ENCODE assay signal across 9 mouse cellular contexts in the genomic region with DNA sequence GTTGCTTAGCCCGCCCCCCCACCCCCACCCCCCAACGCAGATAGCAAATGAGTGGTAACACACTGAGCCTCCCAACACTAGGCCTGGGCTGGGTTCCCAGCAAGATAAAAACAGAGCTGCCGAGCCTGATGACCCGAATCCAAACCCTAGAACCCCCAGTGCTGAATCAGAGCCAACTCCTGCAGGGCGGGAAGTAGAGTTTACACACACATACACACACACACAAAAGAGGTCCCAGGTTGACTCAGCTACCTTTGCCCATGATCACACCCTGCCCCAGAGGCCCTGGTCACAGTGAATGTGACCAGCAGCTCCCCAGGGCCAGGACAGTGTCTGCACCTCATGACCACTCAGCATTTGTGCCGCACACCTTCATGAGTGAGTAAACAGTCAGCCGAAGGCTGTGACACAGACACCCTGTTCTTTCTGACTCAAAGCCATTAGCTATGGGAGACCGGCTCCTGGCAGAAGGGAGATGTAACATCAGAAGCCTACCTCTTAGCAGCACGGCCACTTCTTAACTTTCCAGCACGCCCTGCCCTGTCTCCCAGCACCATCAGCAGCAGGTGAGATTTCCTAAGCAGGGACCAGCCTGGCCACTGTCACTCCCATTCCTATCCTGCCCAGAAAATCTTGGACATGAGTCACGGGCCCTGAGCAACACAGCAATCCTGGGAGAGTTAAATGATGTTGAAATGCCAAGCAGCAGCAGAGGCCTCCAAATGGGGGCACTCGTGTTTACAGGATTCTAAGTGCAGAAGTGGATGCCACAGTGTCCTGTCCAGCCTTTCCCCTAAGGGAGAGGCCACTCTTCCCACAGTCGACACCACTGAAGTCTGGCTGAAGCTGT. TPM values are rescaled to one million over a fixed set of nuclear protein-coding genes. Genes with fewer than 3 reads are reported as not detected.
DNase-seq lines count a peak whose midpoint lies in the region; ATAC-seq and TF ChIP-seq lines count a peak whose summit lies in the region.
"Had no signal": no experiment of that assay in that cellular context is flagged by ENCODE, and none has a peak within 500 bp of the region (broad histone marks: within the 10 kb centered on the region; RNA-seq: fewer than 3 reads in every experiment).

No protein-coding gene starts in this region.

- peaks cover 63% of the 10 kb centered on the region for H3K36me3 ChIP-seq in heart, embryonic 13.5 days
- peaks cover 8% of the 10 kb centered on the region; the same call in 1 of the 2 replicates for H3K36me3 ChIP-seq in heart, embryonic 11.5 days (ENCODE audit: control insufficient read depth, insufficient read depth, low read length)
- H3K36me3 ChIP-seq in lung, embryonic 16.5 days (ENCODE audit: control insufficient read depth, insufficient read depth, low read length), result peaks cover 26% of the 10 kb centered on the region
- H3K36me3 ChIP-seq in stomach, postnatal 0 days (ENCODE audit: control insufficient read depth, insufficient read depth, low read length), result peaks cover 5% of the 10 kb centered on the region; the same call in 1 of the 2 replicates

- no peak for TF ChIP-seq CTCF in lung, adult 2 months (IDR thresholded peaks at IDR 0.05; ENCODE audit: insufficient read depth, low read length)
- TF ChIP-seq CTCF in embryonic fibroblast, embryonic 13.5 days (IDR thresholded peaks at IDR 0.05; ENCODE audit: borderline replicate concordance, insufficient read depth, low read length), result no peak
- TF ChIP-seq CTCF in stomach, postnatal 0 days (IDR thresholded peaks at IDR 0.05; ENCODE audit: low read depth), result no peak

- peaks cover 49% of the 10 kb centered on the region for H3K4me1 ChIP-seq in heart, embryonic 13.5 days
- peaks cover 15% of the 10 kb centered on the region for H3K4me1 ChIP-seq in heart, embryonic 11.5 days (ENCODE audit: control insufficient read depth, insufficient read depth, low read length)
- peaks cover 15% of the 10 kb centered on the region for H3K4me1 ChIP-seq in lung, embryonic 16.5 days (replicated peaks; ENCODE audit: control insufficient read depth, insufficient read depth, low read length)
- H3K4me1 ChIP-seq in lung, adult 2 months (ENCODE audit: control insufficient read depth, insufficient read depth, low read length), result peaks cover 6% of the 10 kb centered on the region; the same call in 1 of the 2 replicates
- H3K4me1 ChIP-seq in embryonic fibroblast, embryonic 13.5 days (ENCODE audit: control insufficient read depth, insufficient read depth, low read length), result 0 out of 2 replicates have a peak, but pooled peaks cover 3% of the 10 kb centered on the region
- H3K4me1 ChIP-seq in stomach, postnatal 0 days (replicated peaks; ENCODE audit: control insufficient read depth, insufficient read depth), result peaks cover 6% of the 10 kb centered on the region

- no peak overlapping the region for H3K4me2 ChIP-seq in heart, embryonic 13.5 days
- H3K4me2 ChIP-seq in heart, embryonic 11.5 days, result no peak overlapping the region
- no peak overlapping the region for H3K4me2 ChIP-seq in lung, embryonic 16.5 days (ENCODE audit: low read depth, low read length)
- H3K4me2 ChIP-seq in stomach, postnatal 0 days (replicated peaks; ENCODE audit: low read depth), result no peak overlapping the region

- TF ChIP-seq EP300 in stomach, postnatal 0 days (optimal IDR thresholded peaks at IDR 0.05), result no peak

- H3K9ac ChIP-seq in heart, embryonic 13.5 days, result peak overlapping the region; percentile 56
- no peak overlapping the region for H3K9ac ChIP-seq in heart, embryonic 11.5 days (ENCODE audit: low read depth, low read length)
- peak overlapping the region; percentile 25; the same call in 1 of the 2 replicates for H3K9ac ChIP-seq in lung, embryonic 16.5 days (ENCODE audit: low read length)
- H3K9ac ChIP-seq in stomach, postnatal 0 days (ENCODE audit: low read length), result no peak overlapping the region; the same call in 1 of the 2 replicates

- 0 out of 2 replicates have a peak overlapping the region, but pooled peaks have one; percentile 2 for H3K4me3 ChIP-seq in heart, embryonic 13.5 days
- H3K4me3 ChIP-seq in heart, embryonic 11.5 days (ENCODE audit: low read depth, low read length), result no peak overlapping the region
- H3K4me3 ChIP-seq in lung, embryonic 16.5 days (ENCODE audit: low read length), result no peak overlapping the region
- H3K4me3 ChIP-seq in lung, adult 2 months (replicated peaks; ENCODE audit: extremely low read depth, low read depth, low read length), result no peak overlapping the region
- no peak overlapping the region for H3K4me3 ChIP-seq in embryonic fibroblast, embryonic 13.5 days (ENCODE audit: insufficient read depth, low read length)
- H3K4me3 ChIP-seq in stomach, postnatal 0 days (ENCODE audit: low read depth, low read length), result no peak overlapping the region

- H3K27me3 ChIP-seq in heart, embryonic 13.5 days (replicated peaks), result no peaks in the 10 kb centered on the region
- no peaks in the 10 kb centered on the region for H3K27me3 ChIP-seq in heart, embryonic 11.5 days (ENCODE audit: control insufficient read depth, insufficient read depth, low read length)
- H3K27me3 ChIP-seq in lung, embryonic 16.5 days (ENCODE audit: control insufficient read depth, insufficient read depth, low read depth, low read length), result no peaks in the 10 kb centered on the region
- H3K27me3 ChIP-seq in stomach, postnatal 0 days (ENCODE audit: control insufficient read depth, insufficient read depth, low read length), result no peaks in the 10 kb centered on the region

- peak overlapping the region; percentile 70 for H3K27ac ChIP-seq in heart, embryonic 13.5 days (replicated peaks)
- no peak overlapping the region for H3K27ac ChIP-seq in heart, embryonic 11.5 days (ENCODE audit: low read depth, low read length)
- no peak overlapping the region for H3K27ac ChIP-seq in lung, embryonic 16.5 days (ENCODE audit: low read length)
- H3K27ac ChIP-seq in embryonic fibroblast, embryonic 13.5 days (ENCODE audit: insufficient read depth, low read length), result no peak overlapping the region
- H3K27ac ChIP-seq in stomach, postnatal 0 days (replicated peaks), result peak overlapping the region; percentile 69

- no peaks in the 10 kb centered on the region for H3K9me3 ChIP-seq in heart, embryonic 13.5 days
- H3K9me3 ChIP-seq in heart, embryonic 11.5 days (replicated peaks; ENCODE audit: control insufficient read depth, low read length), result no peaks in the 10 kb centered on the region
- no peaks in the 10 kb centered on the region for H3K9me3 ChIP-seq in lung, embryonic 16.5 days (ENCODE audit: control insufficient read depth, low read length)
- no peaks in the 10 kb centered on the region for H3K9me3 ChIP-seq in stomach, postnatal 0 days (ENCODE audit: control insufficient read depth, low read length)
- H3K9me3 ChIP-seq: G1E had no signal

- 66% methylated on average over 13 of the region's 13 CpGs for WGBS in heart, embryonic 13.5 days
- 82% methylated on average over 13 of the region's 13 CpGs for WGBS in heart, embryonic 11.5 days (ENCODE audit: insufficient replicate concordance)
- WGBS in lung, embryonic 16.5 days, result 77% methylated on average over 13 of the region's 13 CpGs
- WGBS in lung, adult 2 months, result 67% methylated on average over 13 of the region's 13 CpGs
- 68% methylated on average over 13 of the region's 13 CpGs for WGBS in stomach, postnatal 0 days

- TF ChIP-seq POLR2A in lung, adult 2 months (IDR thresholded peaks at IDR 0.05; ENCODE audit: borderline replicate concordance, extremely low read depth, low read depth, low read length), result no peak
- 0 out of 2 replicates have a peak, but pooled peaks have one; percentile 5 for TF ChIP-seq POLR2A in embryonic fibroblast, embryonic 13.5 days (IDR thresholded peaks at IDR 0.05; ENCODE audit: low read depth, low read length)

- no peak for ATAC-seq in heart, embryonic 13.5 days (ENCODE audit: extremely low read depth, insufficient number of reproducible peaks, low FRiP score, low TSS enrichment)
- no peak for ATAC-seq in heart, embryonic 11.5 days (replicated peaks; ENCODE audit: insufficient number of reproducible peaks, low FRiP score, low TSS enrichment)
- ATAC-seq in lung, embryonic 16.5 days (ENCODE audit: low read depth), result no peak
- peak; percentile 80 for ATAC-seq in stomach, postnatal 0 days (ENCODE audit: low FRiP score, low TSS enrichment)
- ATAC-seq: forebrain, embryonic 14.5 days had no signal

- no peak for DNase-seq in lung, adult 2 months
- peak; percentile 79 for DNase-seq in stomach, postnatal 0 days (ENCODE audit: low spot score)
- DNase-seq in urinary bladder, postnatal 36 days (ENCODE audit: low spot score in 2 of 2), result no peak

RNA-seq across cellular contexts. Expression of gene Med25, which starts 4.0 kb away (rescaled TPM):
- 72.6 and 73.1 TPM in 2 replicates for polyA plus RNA-seq in heart, embryonic 13.5 days (2015; fragmentation: Nextera tagmentation; extraction: Ambion mirVana)
- polyA plus RNA-seq in heart, embryonic 11.5 days (2014; fragmentation: Nextera tagmentation; extraction: Ambion mirVana), result 47.3 and 51.9 TPM in 2 replicates
- polyA plus RNA-seq in lung, embryonic 16.5 days (2015; fragmentation: Nextera tagmentation; extraction: Ambion mirVana), result 97.3 and 102 TPM in 2 replicates
- polyA plus RNA-seq in lung, adult 2 months (2012; rRNA removed), result 133 and 233 TPM in 2 replicates
- polyA plus RNA-seq in embryonic fibroblast, embryonic 13.5 days (2011; ENCODE audit: insufficient read length, low read depth, missing spikeins), result 33.4 and 42.8 TPM in 2 replicates
- polyA plus RNA-seq in stomach, postnatal 0 days (2015; fragmentation: Nextera tagmentation; extraction: Ambion mirVana), result 64.4 and 75.3 TPM in 2 replicates

RNA-seq across cellular contexts. Expression of gene Fuz, which starts 7.4 kb away (rescaled TPM):
- 13.6 and 14.6 TPM in 2 replicates for polyA plus RNA-seq in heart, embryonic 13.5 days (2015; fragmentation: Nextera tagmentation; extraction: Ambion mirVana)
- polyA plus RNA-seq in heart, embryonic 11.5 days (2014; fragmentation: Nextera tagmentation; extraction: Ambion mirVana), result 12.2 and 12.8 TPM in 2 replicates
- polyA plus RNA-seq in lung, embryonic 16.5 days (2015; fragmentation: Nextera tagmentation; extraction: Ambion mirVana), result 22.4 and 24.3 TPM in 2 replicates
- polyA plus RNA-seq in lung, adult 2 months (2012; rRNA removed), result 77.8 and 82.1 TPM in 2 replicates
- polyA plus RNA-seq in embryonic fibroblast, embryonic 13.5 days (2011; ENCODE audit: insufficient read length, low read depth, missing spikeins), result 11.1 and 11.5 TPM in 2 replicates
- polyA plus RNA-seq in stomach, postnatal 0 days (2015; fragmentation: Nextera tagmentation; extraction: Ambion mirVana), result 13.1 and 15.6 TPM in 2 replicates

RNA-seq across cellular contexts. Expression of gene Ptov1, which starts 18.9 kb away (rescaled TPM):
- polyA plus RNA-seq in heart, embryonic 13.5 days (2015; fragmentation: Nextera tagmentation; extraction: Ambion mirVana), result 256 and 266 TPM in 2 replicates
- polyA plus RNA-seq in heart, embryonic 11.5 days (2014; fragmentation: Nextera tagmentation; extraction: Ambion mirVana), result 205 and 218 TPM in 2 replicates
- 302 and 307 TPM in 2 replicates for polyA plus RNA-seq in lung, embryonic 16.5 days (2015; fragmentation: Nextera tagmentation; extraction: Ambion mirVana)
- polyA plus RNA-seq in lung, adult 2 months (2012; rRNA removed), result 274 and 280 TPM in 2 replicates
- 144 and 160 TPM in 2 replicates for polyA plus RNA-seq in embryonic fibroblast, embryonic 13.5 days (2011; ENCODE audit: insufficient read length, low read depth, missing spikeins)
- 159 and 179 TPM in 2 replicates for polyA plus RNA-seq in stomach, postnatal 0 days (2015; fragmentation: Nextera tagmentation; extraction: Ambion mirVana)

RNA-seq across cellular contexts. Expression of gene Pnkp, which starts 31.5 kb away (rescaled TPM):
- 24.0 and 24.3 TPM in 2 replicates for polyA plus RNA-seq in heart, embryonic 13.5 days (2015; fragmentation: Nextera tagmentation; extraction: Ambion mirVana)
- 18.9 and 19.2 TPM in 2 replicates for polyA plus RNA-seq in heart, embryonic 11.5 days (2014; fragmentation: Nextera tagmentation; extraction: Ambion mirVana)
- 38.0 and 39.0 TPM in 2 replicates for polyA plus RNA-seq in lung, embryonic 16.5 days (2015; fragmentation: Nextera tagmentation; extraction: Ambion mirVana)
- 57.2 and 62.0 TPM in 2 replicates for polyA plus RNA-seq in lung, adult 2 months (2012; rRNA removed)
- 24.7 and 30.6 TPM in 2 replicates for polyA plus RNA-seq in embryonic fibroblast, embryonic 13.5 days (2011; ENCODE audit: insufficient read length, low read depth, missing spikeins)
- 23.5 and 25.7 TPM in 2 replicates for polyA plus RNA-seq in stomach, postnatal 0 days (2015; fragmentation: Nextera tagmentation; extraction: Ambion mirVana)

RNA-seq across cellular contexts. Expression of gene Tbc1d17, which starts 39.6 kb away (rescaled TPM):
- 56.1 and 57.0 TPM in 2 replicates for polyA plus RNA-seq in heart, embryonic 13.5 days (2015; fragmentation: Nextera tagmentation; extraction: Ambion mirVana)
- 48.2 and 49.2 TPM in 2 replicates for polyA plus RNA-seq in heart, embryonic 11.5 days (2014; fragmentation: Nextera tagmentation; extraction: Ambion mirVana)
- 83.7 and 84.4 TPM in 2 replicates for polyA plus RNA-seq in lung, embryonic 16.5 days (2015; fragmentation: Nextera tagmentation; extraction: Ambion mirVana)
- 95.7 and 114 TPM in 2 replicates for polyA plus RNA-seq in lung, adult 2 months (2012; rRNA removed)
- 26.9 and 33.8 TPM in 2 replicates for polyA plus RNA-seq in embryonic fibroblast, embryonic 13.5 days (2011; ENCODE audit: insufficient read length, low read depth, missing spikeins)
- polyA plus RNA-seq in stomach, postnatal 0 days (2015; fragmentation: Nextera tagmentation; extraction: Ambion mirVana), result 45.4 and 48.0 TPM in 2 replicates

Comparison
In these comparisons a context has a peak if more than half of its experiments do, and no peak if none do; other contexts are left out.
1. H3K27ac ChIP-seq: peak in heart, embryonic 13.5 days (single experiment) and stomach, postnatal 0 days (single experiment); none in heart, embryonic 11.5 days (single experiment), lung, embryonic 16.5 days (single experiment) and embryonic fibroblast, embryonic 13.5 days (single experiment).
2. H3K9ac ChIP-seq: peak in heart, embryonic 13.5 days (single experiment) and lung, embryonic 16.5 days (single experiment); none in heart, embryonic 11.5 days (single experiment) and stomach, postnatal 0 days (single experiment).